12 mouse cellular contexts compared by ENCODE assay signal in genomic region chr9:16036346-16036745, GRCm38 (mm10).
DNase-seq lines count a peak whose midpoint lies in the region; ATAC-seq and TF ChIP-seq lines count a peak whose summit lies in the region.
"Had no signal": no experiment of that assay in that cellular context is flagged by ENCODE, and none has a peak within 500 bp of the region (broad histone marks: within the 10 kb centered on the region; RNA-seq: fewer than 3 reads in every experiment).

No protein-coding gene starts in this region.

- no peak for TF ChIP-seq EP300 in heart, postnatal 0 days (IDR thresholded peaks at IDR 0.05; ENCODE audit: low read depth)

- no peaks in the 10 kb centered on the region for H3K9me3 ChIP-seq in heart, postnatal 0 days (replicated peaks; ENCODE audit: control insufficient read depth, low read length)
- H3K9me3 ChIP-seq: heart, embryonic 12.5 days; midbrain, embryonic 15.5 days had no signal

- no peak overlapping the region for H3K4me2 ChIP-seq in heart, postnatal 0 days (ENCODE audit: low read depth, low read length)
- H3K4me2 ChIP-seq: heart, embryonic 12.5 days; midbrain, embryonic 15.5 days had no signal

- no peaks in the 10 kb centered on the region for H3K4me1 ChIP-seq in heart, postnatal 0 days (ENCODE audit: control insufficient read depth, insufficient read depth)
- H3K4me1 ChIP-seq in lung, adult 2 months (ENCODE audit: control insufficient read depth, insufficient read depth, low read length) = no peaks in the 10 kb centered on the region
- H3K4me1 ChIP-seq: midbrain, embryonic 15.5 days had no signal

- H3K27me3 ChIP-seq in heart, postnatal 0 days (ENCODE audit: control insufficient read depth, insufficient read depth, low read length) = no peaks in the 10 kb centered on the region
- H3K27me3 ChIP-seq: CH12.LX; heart, embryonic 12.5 days; midbrain, embryonic 15.5 days had no signal

- TF ChIP-seq CTCF in heart, postnatal 0 days (IDR thresholded peaks at IDR 0.05; ENCODE audit: low read depth) = peak; percentile 22; the same call in 1 of the 2 replicates
- TF ChIP-seq CTCF in lung, adult 2 months (IDR thresholded peaks at IDR 0.05; ENCODE audit: insufficient read depth, low read length) = no peak

- no peak for DNase-seq in heart, postnatal 0 days (ENCODE audit: low spot score)
- no peak for DNase-seq in heart, postnatal 36 days
- peak; percentile 40 to 67 for DNase-seq in layer of hippocampus, adult 18-20 months (ENCODE audit: low spot score in 2 of 2)
- DNase-seq in left cerebral cortex, adult 18-20 months (ENCODE audit: low spot score in 2 of 2) = peak; percentile 35 to 54
- peak; percentile 32 to 51 for DNase-seq in right cerebral cortex, postnatal 36 days (ENCODE audit: low spot score in 2 of 2)
- DNase-seq in kidney, adult 9 months = no peak
- DNase-seq in lung, adult 2 months = no peak
- DNase-seq: gastrocnemius, postnatal 14 days; lung, postnatal 4 days had no signal

- H3K9ac ChIP-seq in heart, postnatal 0 days (replicated peaks; ENCODE audit: low read depth, low read length) = no peak overlapping the region
- H3K9ac ChIP-seq: heart, embryonic 12.5 days; midbrain, embryonic 15.5 days had no signal

- H3K4me3 ChIP-seq in heart, postnatal 0 days (ENCODE audit: low read depth, low read length) = no peak overlapping the region
- no peak overlapping the region for H3K4me3 ChIP-seq in lung, adult 2 months (replicated peaks; ENCODE audit: extremely low read depth, low read depth, low read length)
- H3K4me3 ChIP-seq: heart, embryonic 12.5 days; midbrain, embryonic 15.5 days had no signal

- no peaks in the 10 kb centered on the region for H3K36me3 ChIP-seq in heart, postnatal 0 days (replicated peaks; ENCODE audit: control insufficient read depth, insufficient read depth, low read length)
- H3K36me3 ChIP-seq: heart, embryonic 12.5 days; midbrain, embryonic 15.5 days had no signal

- TF ChIP-seq POLR2A in lung, adult 2 months (IDR thresholded peaks at IDR 0.05; ENCODE audit: borderline replicate concordance, extremely low read depth, low read depth, low read length) = no peak

- intact Hi-C loops in heart, postnatal 36 days (cut with DNase I) = no loop called here

- no peak for ATAC-seq in heart, postnatal 0 days (ENCODE audit: insufficient read depth, low read depth)
- ATAC-seq: midbrain, embryonic 15.5 days had no signal

- H3K27ac ChIP-seq in heart, postnatal 0 days (ENCODE audit: low read depth) = no peak overlapping the region
- H3K27ac ChIP-seq: midbrain, embryonic 15.5 days had no signal

Comparison
In these comparisons a context has a peak if more than half of its experiments do, and no peak if none do; other contexts are left out.
1. DNase-seq: peak in layer of hippocampus, adult 18-20 months (2 of 2), left cerebral cortex, adult 18-20 months (2 of 2) and right cerebral cortex, postnatal 36 days (2 of 2); none in heart, postnatal 0 days (single experiment), heart, postnatal 36 days (0 of 2), kidney, adult 9 months (single experiment) and lung, adult 2 months (single experiment).